Mouse (Mus musculus): ENCODE data around the gene Ldb1. TPM values are rescaled to one million over a fixed set of nuclear protein-coding genes. Genes with fewer than 3 reads are reported as not detected.
"Not testable (repeated sequence)": the region's sequence is repeated elsewhere in the genome, so short reads cannot be mapped to it uniquely, and the experiment has no call there.

Ldb1 gene
- polyA plus RNA-seq, 1 experiment from 2014 or later: 50.1 TPM

DNA sequence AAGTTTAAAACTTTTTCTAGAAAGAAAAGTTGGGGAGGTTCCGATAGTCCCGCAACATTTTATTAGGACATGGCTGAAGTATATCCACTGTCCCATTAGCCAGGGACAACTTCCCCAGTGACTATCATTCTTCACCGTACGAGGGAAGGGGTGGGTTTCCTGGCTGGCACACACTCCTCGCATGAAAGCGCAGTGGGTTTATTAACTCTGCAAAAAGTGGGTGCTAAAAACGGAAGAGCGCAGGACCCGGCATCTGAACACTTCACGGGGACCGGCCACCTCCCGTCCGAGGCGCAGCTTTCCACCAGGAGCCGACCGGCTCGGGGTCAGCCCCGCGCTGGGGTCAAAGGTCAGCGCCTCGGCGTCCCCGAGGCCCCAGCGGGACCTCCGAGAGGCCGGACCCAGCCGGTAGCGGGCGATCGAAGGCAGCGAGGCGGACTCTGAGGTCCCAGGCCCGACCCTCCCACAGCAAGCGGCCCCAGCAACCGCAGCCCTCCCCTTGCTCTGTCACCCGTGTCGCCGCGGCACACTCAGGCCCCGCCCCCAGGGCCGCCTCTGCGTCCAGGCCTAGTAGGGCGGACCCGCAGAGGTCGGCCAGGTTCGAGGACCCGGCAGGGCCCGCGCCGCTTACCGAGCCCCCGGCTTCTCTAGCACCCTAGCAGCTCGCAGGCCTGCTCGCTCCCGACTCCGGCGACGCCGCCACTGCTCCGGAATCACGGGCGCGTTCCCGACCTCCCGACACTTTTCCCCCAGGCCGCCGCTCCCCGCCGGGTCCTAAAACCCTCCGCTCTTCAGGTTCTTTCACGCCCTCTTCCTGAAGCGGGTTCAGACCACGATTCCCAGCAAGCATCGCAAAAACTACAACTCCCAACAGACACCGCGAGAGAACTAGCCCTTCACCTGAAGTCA, 47.0 kb downstream of the Ldb1 start, which contains the start of gene Armh3:
Gene Armh3, minus strand, starts transcription at position 704 of the 909 bp plus-strand sequence.
- Histone ChIP-seq H3K36me3 (ENCODE audit: control insufficient read depth, insufficient read depth, low read length) (no peaks in the 10 kb centered on the region), H3K9me3 (ENCODE audit: control insufficient read depth, low read length) (no peaks in the 10 kb centered on the region), H3K27me3 (ENCODE audit: control insufficient read depth, insufficient read depth, low read length) (no peaks in the 10 kb centered on the region), H3K4me2 (replicated peaks; ENCODE audit: low read depth) (peak within 1 kb of the TSS; percentile 75), H3K4me1 (replicated peaks; ENCODE audit: control insufficient read depth, insufficient read depth) (0 out of 2 replicates have a peak, but pooled peaks cover 4% of the 10 kb centered on the region), H3K9ac (ENCODE audit: low read length) (peak within 1 kb of the TSS; percentile 95), H3K27ac (replicated peaks) (peak within 1 kb of the TSS; percentile 96), H3K4me3 (ENCODE audit: low read depth, low read length) (peak within 1 kb of the TSS; percentile 87)
- DNase-seq (ENCODE audit: low spot score): peak; percentile 95
- WGBS: 1% methylated on average over 76 of the region's 76 CpGs
- peak; percentile 96 for ATAC-seq (ENCODE audit: low FRiP score, low TSS enrichment)
- TF ChIP-seq CTCF (IDR thresholded peaks at IDR 0.05; ENCODE audit: low read depth) (peak; percentile 22; the same call in 1 of the 2 replicates), EP300 (optimal IDR thresholded peaks at IDR 0.05) (no peak)

GRCm38 (mm10) chr19:45997365-45997764, 47.6 kb downstream of the Ldb1 start:
- ATAC-seq (ENCODE audit: low FRiP score, low TSS enrichment) (no peak), DNase-seq (ENCODE audit: low spot score) (no peak)
- 54% methylated on average over 5 of the region's 5 CpGs for WGBS

GRCm38 (mm10) chr19:45993981-45994737, 50.9 kb downstream of the Ldb1 start:
- Histone ChIP-seq H3K9ac (ENCODE audit: low read length) (no peak overlapping the region), H3K27me3 (ENCODE audit: control insufficient read depth, insufficient read depth, low read length) (no peaks in the 10 kb centered on the region), H3K9me3 (ENCODE audit: control insufficient read depth, low read length) (no peaks in the 10 kb centered on the region), H3K4me2 (replicated peaks; ENCODE audit: low read depth) (no peak overlapping the region), H3K4me1 (replicated peaks; ENCODE audit: control insufficient read depth, insufficient read depth) (0 out of 2 replicates have a peak, but pooled peaks cover 4% of the 10 kb centered on the region), H3K27ac (replicated peaks) (no peak overlapping the region), H3K36me3 (ENCODE audit: control insufficient read depth, insufficient read depth, low read length) (no peaks in the 10 kb centered on the region), H3K4me3 (ENCODE audit: low read depth, low read length) (no peak overlapping the region)
- DNase-seq (ENCODE audit: low spot score) (no peak), ATAC-seq (ENCODE audit: low FRiP score, low TSS enrichment) (no peak)
- TF ChIP-seq CTCF (IDR thresholded peaks at IDR 0.05; ENCODE audit: low read depth) (no peak), EP300 (optimal IDR thresholded peaks at IDR 0.05) (no peak)
- 85% methylated on average over 13 of the region's 13 CpGs for WGBS

More at GRCm38 (mm10) chr19:45997365-45997764, 47.6 kb downstream of the Ldb1 start:
- Histone ChIP-seq H3K27me3 (ENCODE audit: control insufficient read depth, insufficient read depth, low read length) (no peaks in the 10 kb centered on the region), H3K9ac (ENCODE audit: low read length) (peak overlapping the region; percentile 95), H3K36me3 (ENCODE audit: control insufficient read depth, insufficient read depth, low read length) (no peaks in the 10 kb centered on the region), H3K27ac (replicated peaks) (peak overlapping the region; percentile 96), H3K4me3 (ENCODE audit: low read depth, low read length) (peak overlapping the region; percentile 87), H3K4me2 (replicated peaks; ENCODE audit: low read depth) (peak overlapping the region; percentile 75), H3K9me3 (ENCODE audit: control insufficient read depth, low read length) (no peaks in the 10 kb centered on the region), H3K4me1 (replicated peaks; ENCODE audit: control insufficient read depth, insufficient read depth) (0 out of 2 replicates have a peak, but pooled peaks cover 4% of the 10 kb centered on the region)
- TF ChIP-seq EP300 (optimal IDR thresholded peaks at IDR 0.05): no peak
- no peak for TF ChIP-seq CTCF (IDR thresholded peaks at IDR 0.05; ENCODE audit: low read depth)

DNA sequence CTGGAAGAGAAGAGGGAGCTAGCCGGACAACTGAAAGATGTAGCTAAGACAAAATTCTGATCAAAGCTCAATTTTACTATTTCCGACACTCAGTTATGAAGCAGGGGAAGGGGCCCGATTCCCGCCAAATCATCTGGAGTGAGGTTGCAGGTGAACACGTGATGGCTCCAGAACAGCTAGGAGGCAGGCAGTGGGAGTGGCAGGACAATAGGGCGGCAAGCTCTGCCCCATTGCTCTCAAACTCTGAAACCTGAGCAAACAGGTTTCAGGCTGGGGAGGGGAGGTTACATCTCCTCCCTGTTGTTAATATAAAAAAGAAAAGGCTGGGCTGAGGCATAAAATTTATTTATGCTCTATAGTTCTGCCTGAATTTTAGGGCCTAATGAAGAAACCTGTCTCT, 51.6 kb downstream of the Ldb1 start:
- H3K4me2 ChIP-seq (replicated peaks; ENCODE audit: low read depth); H3K36me3 ChIP-seq (ENCODE audit: control insufficient read depth, insufficient read depth, low read length); ATAC-seq (ENCODE audit: low FRiP score, low TSS enrichment); H3K9me3 ChIP-seq (ENCODE audit: control insufficient read depth, low read length); H3K27ac ChIP-seq (replicated peaks); H3K4me3 ChIP-seq (ENCODE audit: low read depth, low read length); H3K9ac ChIP-seq (ENCODE audit: low read length); H3K4me1 ChIP-seq (replicated peaks; ENCODE audit: control insufficient read depth, insufficient read depth); H3K27me3 ChIP-seq (ENCODE audit: control insufficient read depth, insufficient read depth, low read length); DNase-seq (ENCODE audit: low spot score): not testable (repeated sequence)
- 70% methylated on average over 6 of the region's 6 CpGs for WGBS

- TF ChIP-seq CTCF (IDR thresholded peaks at IDR 0.05; ENCODE audit: low read depth): no peak
- TF ChIP-seq EP300 (optimal IDR thresholded peaks at IDR 0.05): no peak
- H3K27me3 ChIP-seq (ENCODE audit: control insufficient read depth, insufficient read depth, low read length): no peaks in the 10 kb centered on the region
- no peak for ATAC-seq (ENCODE audit: low FRiP score, low TSS enrichment)
Measured at GRCm38 (mm10) chr19:45991171-45991570, 53.8 kb downstream of the Ldb1 start.

More at GRCm38 (mm10) chr19:45991171-45991570, 53.8 kb downstream of the Ldb1 start:
- H3K4me2 ChIP-seq (replicated peaks; ENCODE audit: low read depth): no peak overlapping the region
- H3K27ac ChIP-seq (replicated peaks): no peak overlapping the region
- no peaks in the 10 kb centered on the region for H3K9me3 ChIP-seq (ENCODE audit: control insufficient read depth, low read length)
- no peak for DNase-seq (ENCODE audit: low spot score)
- no peaks in the 10 kb centered on the region for H3K4me1 ChIP-seq (replicated peaks; ENCODE audit: control insufficient read depth, insufficient read depth)
- WGBS: 89% methylated on average over 3 of the region's 3 CpGs
- no peak overlapping the region for H3K4me3 ChIP-seq (ENCODE audit: low read depth, low read length)
- no peaks in the 10 kb centered on the region for H3K36me3 ChIP-seq (ENCODE audit: control insufficient read depth, insufficient read depth, low read length)
- H3K9ac ChIP-seq (ENCODE audit: low read length): no peak overlapping the region
